Mouse (Mus musculus): Measurements from ENCODE around the gene Vmn2r73. TPM values are rescaled to one million over a fixed set of nuclear protein-coding genes. Genes with fewer than 3 reads are reported as not detected.
"Not testable (repeated sequence)": the region's sequence is repeated elsewhere in the genome, so short reads cannot be mapped to it uniquely, and the experiment has no call there.

Vmn2r73 gene
- polyA plus RNA-seq (2015; fragmentation: Nextera tagmentation; extraction: Ambion mirVana) = not detected in 2 replicates

- Histone ChIP-seq H3K9ac (no peak within 1 kb of the TSS), H3K4me2 (no peak within 1 kb of the TSS), H3K27me3 (replicated peaks) (no peaks in the 10 kb centered on the region), H3K4me1 (no peaks in the 10 kb centered on the region), H3K4me3 (no peak within 1 kb of the TSS), H3K36me3 (no peaks in the 10 kb centered on the region), H3K27ac (replicated peaks) (no peak within 1 kb of the TSS), H3K9me3 (0 out of 2 replicates have a peak, but pooled peaks cover 2% of the 10 kb centered on the region)
- 70% methylated on average over 1 of the region's 1 CpGs for WGBS
- no peak for ATAC-seq (ENCODE audit: extremely low read depth, insufficient number of reproducible peaks, low FRiP score, low TSS enrichment)
These were observed at the start of gene Vmn2r73 for GRCm38 (mm10) chr7:85876166-85876565. Gene Vmn2r73, minus strand, starts transcription at chr7:85876266.

- H3K36me3 ChIP-seq = no peaks in the 10 kb centered on the region
- no peak overlapping the region for H3K27ac ChIP-seq (replicated peaks)
- no peak overlapping the region for H3K4me2 ChIP-seq
- H3K4me3 ChIP-seq = no peak overlapping the region
- no peaks in the 10 kb centered on the region for H3K27me3 ChIP-seq (replicated peaks)
- peaks cover 8% of the 10 kb centered on the region; the same call in 1 of the 2 replicates for H3K9me3 ChIP-seq
- WGBS = 14% methylated on average over 2 of the region's 2 CpGs
- no peaks in the 10 kb centered on the region for H3K4me1 ChIP-seq
- ATAC-seq (ENCODE audit: extremely low read depth, insufficient number of reproducible peaks, low FRiP score, low TSS enrichment) = no peak
- no peak overlapping the region for H3K9ac ChIP-seq
These were observed 35.7 kb downstream of the Vmn2r73 start for GRCm38 (mm10) chr7:85840090-85840948.

- WGBS = 11% methylated on average over 6 of the region's 6 CpGs
- H3K27ac ChIP-seq (replicated peaks); H3K36me3 ChIP-seq; H3K27me3 ChIP-seq (replicated peaks); H3K4me1 ChIP-seq; H3K9me3 ChIP-seq; H3K9ac ChIP-seq; H3K4me3 ChIP-seq; H3K4me2 ChIP-seq; ATAC-seq (ENCODE audit: extremely low read depth, insufficient number of reproducible peaks, low FRiP score, low TSS enrichment): not testable (repeated sequence)
These were observed 58.0 kb downstream of the Vmn2r73 start for GRCm38 (mm10) chr7:85818092-85818491.

Other genes with a start within 250 kb of the Vmn2r73 start
- not detected in 2 replicates for gene Vmn2r72, start 121.2 kb downstream of the Vmn2r73 start, polyA plus RNA-seq (2015; fragmentation: Nextera tagmentation; extraction: Ambion mirVana)
- gene Vmn2r74, start 85.4 kb upstream of the Vmn2r73 start, polyA plus RNA-seq (2015; fragmentation: Nextera tagmentation; extraction: Ambion mirVana) = not detected in 2 replicates

Measured in heart, embryonic 13.5 days (tissue).